Mouse (Mus musculus) neutrophil, adult 83 days (primary cell): ENCODE results near the gene Mapre3. TPM values are rescaled to one million over a fixed set of nuclear protein-coding genes. Genes with fewer than 3 reads are reported as not detected.

Experiments
- total RNA-seq, 2 experiments: library from RNA; stranded (reverse); gene quantifications; one replicate each; pipeline ENCODE4 v1.2.4; 2023

Mapre3 gene
- total RNA-seq = 1 to 10 TPM; 1.2 to 1.5 TPM

GRCm38 (mm10) chr5:30814424-30815119, at the start of gene Mapre3:
TSS of gene Mapre3 (plus strand) at chr5:30814641.

DNA sequence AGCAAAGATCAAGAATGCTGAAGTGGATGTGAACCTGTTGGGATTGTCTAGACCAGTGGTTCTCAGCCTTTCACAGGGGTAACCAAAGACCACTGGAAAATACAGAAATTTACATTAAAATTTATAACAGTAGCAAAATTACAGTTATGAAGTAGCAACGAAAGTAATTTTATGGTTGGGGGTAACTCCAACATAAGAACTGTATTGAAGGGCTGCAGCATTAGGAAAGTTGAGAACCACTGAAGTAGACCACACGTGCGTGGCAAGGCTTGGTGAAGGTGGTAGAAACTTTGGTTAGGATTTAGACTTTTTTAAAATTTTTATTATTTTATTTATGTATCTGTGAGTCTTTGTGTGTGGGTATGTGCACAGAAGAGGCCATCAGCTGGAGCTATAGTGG, 53.3 kb downstream of the Mapre3 start, which contains the start of gene Tmem214:
Gene Tmem214 (plus strand): TSS at position 301 of the 400 bp plus-strand sequence.

GRCm38 (mm10) chr5:30888337-30889087, 74.1 kb downstream of the Mapre3 start, which contains the start of gene Agbl5:
TSS of gene Agbl5 (plus strand) at chr5:30888694.

GRCm38 (mm10) chr5:30907413-30908059, 93.1 kb downstream of the Mapre3 start, which contains the start of gene Ost4:
TSS of gene Ost4 (minus strand) at chr5:30907788.

GRCm38 (mm10) chr5:30913060-30913841, 98.8 kb downstream of the Mapre3 start, which contains the start of gene Emilin1:
TSS of gene Emilin1 (plus strand) at chr5:30913402.

Other genes with a start within 250 kb of the Mapre3 start
- gene Kcnk3, start 226.5 kb upstream of the Mapre3 start, total RNA-seq = not detected
- 10 to 100 TPM; 35.6 to 42.5 TPM for gene Slc35f6, start 166.7 kb upstream of the Mapre3 start, total RNA-seq
- gene Cenpa, start 147.9 kb upstream of the Mapre3 start, total RNA-seq = 100 to 1,000 TPM; 137 to 138 TPM
- not detected for gene Dpysl5, start 103.1 kb upstream of the Mapre3 start, total RNA-seq
- gene Tmem214, start 53.4 kb downstream of the Mapre3 start, total RNA-seq = 10 to 100 TPM; 28.7 to 32.9 TPM
- 1 to 10 TPM; 5.4 to 6.7 TPM for gene Agbl5, start 74.1 kb downstream of the Mapre3 start, total RNA-seq
- 100 to 1,000 TPM; 132 to 140 TPM for gene Ost4, start 93.1 kb downstream of the Mapre3 start, total RNA-seq
- 10 to 100 TPM; 32.5 to 35.2 TPM for gene Emilin1, start 98.8 kb downstream of the Mapre3 start, total RNA-seq
- 10 to 100 TPM; 31.1 TPM for gene Khk, start 106.8 kb downstream of the Mapre3 start, total RNA-seq
- gene Cgref1, start 130.9 kb downstream of the Mapre3 start, total RNA-seq = 1 to 10 TPM; 1.6 to 1.7 TPM
- gene Preb, start 145.7 kb downstream of the Mapre3 start, total RNA-seq = 100 to 1,000 TPM; 261 to 281 TPM
- gene Tcf23, start 154.0 kb downstream of the Mapre3 start, total RNA-seq = not detected
- 10 to 100 TPM; 23.2 to 25.3 TPM for gene Atraid, start 233.7 kb downstream of the Mapre3 start, total RNA-seq
- gene Slc5a6, start 234.3 kb downstream of the Mapre3 start, total RNA-seq = 1 to 10 TPM; 1.9 to 3.9 TPM
- gene Cad, start 240.1 kb downstream of the Mapre3 start, total RNA-seq = 10 to 100 TPM; 25.6 to 26.0 TPM